Mouse (Mus musculus) fibroblast of lung, adult 2 months (primary cell): ENCODE data around the gene Gnpda2.

Source experiments
- DNase-seq: peaks from one replicate; pipeline ENCODE4 v3.0.0-alpha.2; 2011; ENCODE audit warnings: low read depth

Gnpda2 gene

DNA sequence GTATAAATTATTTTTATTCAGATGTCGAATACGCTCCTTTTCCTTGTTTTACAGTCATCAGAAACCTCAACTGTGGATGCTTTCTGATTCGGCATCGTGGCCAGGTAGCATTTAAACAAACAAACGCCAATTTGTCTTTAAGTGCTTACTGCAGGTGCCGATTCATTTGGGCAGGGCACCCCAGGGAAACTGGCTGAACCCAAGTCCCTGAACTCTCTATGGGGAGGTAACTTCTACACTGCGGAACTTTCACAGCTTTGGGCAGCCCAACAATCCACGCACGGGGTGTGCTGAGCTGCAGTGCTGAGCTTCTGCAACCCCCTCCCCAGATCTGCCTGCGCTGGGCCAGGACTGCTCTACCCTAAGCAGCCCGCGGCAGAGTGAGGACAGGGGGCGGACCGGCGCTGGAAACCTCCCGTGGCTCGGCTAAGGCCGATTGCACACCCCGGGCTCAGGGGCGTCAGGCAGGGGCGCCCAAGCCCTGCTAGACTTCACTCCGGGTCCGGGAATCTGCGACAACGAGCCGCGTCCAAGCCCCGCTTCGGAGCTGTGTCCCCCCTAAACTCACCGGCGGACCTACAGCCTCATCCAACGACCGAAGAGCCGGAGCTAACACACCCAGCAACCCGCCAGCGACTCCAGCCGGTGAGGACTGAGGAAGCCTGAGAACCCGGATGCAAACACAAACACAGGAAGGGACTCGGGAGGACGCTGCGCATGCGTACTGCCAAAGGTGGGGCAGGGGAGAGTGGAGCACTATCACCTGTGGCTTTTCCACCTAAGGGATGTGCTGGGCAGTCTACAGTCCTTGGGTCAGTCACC lies at the start of gene Gnpda2:
TSS of gene Gnpda2 (minus strand) at position 701 of the 822 bp plus-strand sequence.
- DNase-seq: peak; percentile 73

- no peak for DNase-seq
Observed at GRCm38 (mm10) chr5:69634766-69635165, 42.6 kb upstream of the Gnpda2 start.

DNA sequence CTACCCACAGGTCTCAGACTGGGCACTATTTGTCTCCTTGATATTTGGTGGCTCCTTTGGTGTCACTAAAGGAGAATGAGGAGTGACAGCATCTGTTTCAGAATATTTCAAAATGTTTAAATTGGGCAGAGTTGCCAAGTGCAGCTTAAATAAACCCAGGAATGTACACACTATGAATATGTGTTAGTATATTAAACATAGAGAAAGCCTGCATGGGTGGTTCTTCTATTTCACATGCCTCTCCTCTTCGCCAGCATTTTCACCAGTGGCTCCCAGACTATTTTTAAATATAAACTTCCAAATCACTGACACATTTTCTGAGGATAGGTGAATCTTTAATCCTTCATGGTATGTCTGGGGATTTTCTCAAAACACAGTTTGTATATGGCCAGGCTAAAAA lies 28.8 kb upstream of the Gnpda2 start:
- no peak for DNase-seq

DNA sequence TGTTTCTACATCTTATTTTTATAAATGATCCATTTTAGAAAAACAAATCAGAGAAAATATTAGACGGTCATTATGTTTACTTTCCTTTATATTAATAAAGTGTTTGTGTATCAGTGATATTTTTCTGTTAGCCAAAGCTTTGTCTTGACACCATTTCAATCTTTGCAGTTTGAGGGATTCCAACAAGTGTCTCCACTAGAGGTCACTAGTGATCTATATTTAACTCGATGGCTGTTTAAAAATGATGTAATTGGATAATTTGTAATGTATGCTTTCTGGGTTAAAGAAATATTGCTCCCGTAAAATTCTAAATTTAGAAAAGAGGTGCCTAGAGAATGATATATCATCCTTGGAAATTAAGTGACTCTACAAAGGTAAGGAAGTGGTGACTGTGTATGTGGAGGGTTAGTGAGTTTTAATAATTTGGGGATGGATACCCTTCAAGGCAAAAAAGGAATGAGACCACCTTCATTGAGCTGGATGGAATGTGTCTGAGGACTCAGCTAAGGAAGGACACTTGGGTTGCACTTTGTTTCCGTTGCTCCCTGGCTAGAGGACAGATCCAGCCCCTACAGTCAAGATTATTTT lies 21.2 kb upstream of the Gnpda2 start:
- no peak for DNase-seq

- DNase-seq: no peak
Observed at GRCm38 (mm10) chr5:69601027-69601426, 8.9 kb upstream of the Gnpda2 start.

- DNase-seq: peak; percentile 8
Observed at GRCm38 (mm10) chr5:69557404-69557935, 34.7 kb downstream of the Gnpda2 start.

DNA sequence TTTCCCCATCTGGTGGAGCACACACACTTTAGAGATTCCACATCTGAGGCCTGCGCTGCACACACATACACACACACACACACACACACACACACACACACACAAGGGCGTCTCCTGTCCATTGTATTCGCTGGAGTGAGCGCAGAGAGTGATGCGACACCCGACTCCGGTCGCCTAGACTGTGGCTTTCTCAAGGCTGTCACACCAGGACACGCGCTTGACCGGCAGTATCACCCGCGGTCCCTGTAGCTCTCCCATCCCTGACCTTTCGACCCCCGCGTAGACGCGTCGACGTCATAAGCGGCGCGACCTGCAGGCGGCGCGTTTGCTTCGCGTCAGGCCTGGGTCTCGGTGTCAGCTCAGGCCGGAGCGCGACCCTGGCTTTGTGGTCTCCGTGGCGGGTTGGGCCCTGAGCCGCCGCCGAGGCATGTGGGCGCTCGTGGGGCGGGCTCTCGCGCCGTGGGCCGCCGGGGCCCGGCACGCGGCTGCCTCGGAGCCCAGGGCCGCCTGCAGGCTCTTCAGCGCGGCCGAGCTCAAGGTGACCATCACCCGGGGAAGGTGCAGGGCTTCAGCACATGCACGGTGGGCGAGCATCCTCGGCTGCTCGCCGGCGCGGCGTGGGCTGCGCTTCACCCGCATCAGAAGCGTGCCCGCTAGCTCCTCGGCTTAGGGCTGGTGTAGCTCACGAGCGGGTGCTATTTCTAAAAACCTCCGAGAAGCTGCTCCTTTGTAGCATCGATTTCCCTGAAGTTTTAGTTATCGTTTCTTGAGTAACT lies 35.3 kb downstream of the Gnpda2 start, which contains the start of gene Guf1:
TSS of gene Guf1 (plus strand) at position 296 of the 776 bp plus-strand sequence.
- peak; percentile 65 for DNase-seq

GRCm38 (mm10) chr5:69542489-69542888 lies 49.7 kb downstream of the Gnpda2 start, which contains the start of gene Yipf7:
TSS of gene Yipf7 (minus strand) at chr5:69542648.
- DNase-seq: no peak

- DNase-seq: no peak
Observed at GRCm38 (mm10) chr5:69541680-69542079, 50.5 kb downstream of the Gnpda2 start.

DNA sequence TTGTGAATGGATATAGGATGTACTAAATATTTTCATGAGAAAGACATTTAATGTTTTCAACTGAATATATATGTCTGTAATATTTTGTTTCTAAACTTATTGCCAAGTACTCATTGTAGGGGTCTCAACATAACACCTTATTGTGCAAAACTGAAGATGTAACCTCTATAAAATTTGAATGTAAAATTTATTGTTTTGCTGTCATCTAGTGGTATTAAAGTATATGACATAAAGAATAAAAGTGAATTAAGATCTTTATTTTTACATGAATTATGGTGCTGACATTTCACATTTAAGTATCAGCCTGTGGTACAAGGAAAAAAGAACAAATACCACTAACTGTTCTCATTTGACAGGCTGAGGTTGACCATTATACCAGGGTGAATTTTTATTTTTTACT lies 68.2 kb downstream of the Gnpda2 start:
- DNase-seq: no peak
